Mouse (Mus musculus) adrenal gland, postnatal 4 days (tissue): Measurements from ENCODE around the gene Cga. TPM values are rescaled to one million over a fixed set of nuclear protein-coding genes. Genes with fewer than 3 reads are reported as not detected.

Source experiments
- total RNA-seq, 2 experiments: library from RNA; stranded (reverse); gene quantifications; 2 replicates each; pipeline ENCODE4 v1.2.3; 2021

Gene Cga
- total RNA-seq, 2 experiments from 2014 or later, result not detected

Other genes with a start within 250 kb of the Cga start
- 10 to 100 TPM; 46.8 to 47.4 TPM for gene Slc35a1, start 206.3 kb upstream of the Cga start, total RNA-seq
- under 1 TPM; 0.51 to 0.81 TPM for gene Cfap206, start 163.6 kb upstream of the Cga start, total RNA-seq
- gene Gm136, start 137.5 kb upstream of the Cga start, total RNA-seq, result not detected
- gene Smim8, start 115.4 kb upstream of the Cga start, total RNA-seq, result 10 to 100 TPM; 18.3 to 24.7 TPM
- 10 to 100 TPM; 29.1 to 32.0 TPM for gene Zfp292, start 10.8 kb upstream of the Cga start, total RNA-seq